Mouse (Mus musculus): ENCODE data around the gene Tbx1. TPM values are rescaled to one million over a fixed set of nuclear protein-coding genes. Genes with fewer than 3 reads are reported as not detected.

Gene Tbx1
- polyA plus RNA-seq (2017; shearing (Covaris generic)), result not detected

GRCm38 (mm10) chr16:18589804-18590790 lies at the start of gene Tbx1:
Gene Tbx1, minus strand, starts transcription at chr16:18590671.

GRCm38 (mm10) chr16:18629390-18630231 lies 39.1 kb upstream of the Tbx1 start, which contains the start of gene Sept5:
Gene Sept5, minus strand, starts transcription at chr16:18629954.

DNA sequence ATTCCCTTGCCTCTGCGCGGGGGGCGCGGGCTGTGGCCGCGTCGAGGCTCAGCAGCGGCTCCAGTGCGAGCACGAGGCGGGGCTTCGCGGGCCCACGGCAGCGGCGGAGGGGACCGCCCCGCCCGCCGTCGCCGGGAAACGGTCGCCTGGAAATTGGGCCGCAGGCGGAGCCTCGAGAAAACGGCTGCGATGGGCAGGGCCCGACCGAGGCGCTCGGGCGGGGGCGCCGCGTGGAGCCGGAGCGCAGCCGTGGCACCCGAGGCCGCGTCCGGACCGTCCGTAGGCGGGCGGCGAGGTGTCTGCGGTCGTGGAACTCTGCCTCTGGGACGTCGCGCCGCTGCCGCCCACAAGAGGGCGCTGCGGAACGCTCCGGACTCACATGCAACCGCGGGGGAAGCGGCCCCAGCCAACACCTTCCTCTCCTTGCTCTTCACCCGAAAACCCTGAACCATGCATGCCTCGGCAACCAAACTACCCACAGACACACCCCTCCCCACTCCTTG lies 36.0 kb upstream of the Tbx1 start, which contains the start of gene Gm49601:
TSS of gene Gm49601 (minus strand) at position 52 of the 503 bp plus-strand sequence.

DNA sequence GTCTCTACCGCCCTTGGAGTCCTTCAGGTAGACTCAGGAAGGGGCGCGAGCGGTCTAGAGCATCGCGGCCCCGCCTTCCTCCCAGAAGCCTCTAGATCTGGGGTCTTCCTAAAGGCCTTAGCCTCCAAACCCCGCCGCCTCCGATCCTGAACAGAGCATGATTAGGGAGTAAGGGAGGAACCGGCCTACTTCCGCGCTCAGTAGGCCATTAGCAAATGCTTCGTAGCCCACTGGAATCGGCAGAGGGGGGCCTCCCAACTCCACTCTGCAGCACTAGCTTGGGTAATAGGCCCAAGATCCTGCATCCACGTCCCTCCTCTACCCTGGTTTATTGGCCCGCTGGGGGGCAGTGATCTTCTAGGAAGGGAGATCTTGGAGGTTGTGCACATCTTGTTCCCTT lies 31.5 kb upstream of the Tbx1 start, which contains the start of gene Gp1bb:
TSS of gene Gp1bb (minus strand) at position 385 of the 400 bp plus-strand sequence.

Other genes starting within 250 kb of the Tbx1 start
- gene Tango2, start 242.6 kb downstream of the Tbx1 start, polyA plus RNA-seq (2017; shearing (Covaris generic)), result 29.3 TPM
- gene Arvcf, start 242.5 kb downstream of the Tbx1 start, polyA plus RNA-seq (2017; shearing (Covaris generic)), result 1.4 TPM
- 24.8 TPM for gene Txnrd2, start 164.3 kb downstream of the Tbx1 start, polyA plus RNA-seq (2017; shearing (Covaris generic))
- gene Comt, start 163.8 kb downstream of the Tbx1 start, polyA plus RNA-seq (2017; shearing (Covaris generic)), result 19.1 TPM
- 6.7 TPM for gene Gnb1l, start 92.0 kb downstream of the Tbx1 start, polyA plus RNA-seq (2017; shearing (Covaris generic))
- not detected for gene Rtl10, start 91.8 kb downstream of the Tbx1 start, polyA plus RNA-seq (2017; shearing (Covaris generic))
- not detected for gene Gp1bb, start 31.7 kb upstream of the Tbx1 start, polyA plus RNA-seq (2017; shearing (Covaris generic))
- gene Gm49601, start 35.8 kb upstream of the Tbx1 start, polyA plus RNA-seq (2017; shearing (Covaris generic)), result 0.89 TPM
- gene Sept5, start 39.3 kb upstream of the Tbx1 start, polyA plus RNA-seq (2017; shearing (Covaris generic)), result 0.46 TPM
- gene Cldn5, start 186.2 kb upstream of the Tbx1 start, polyA plus RNA-seq (2017; shearing (Covaris generic)), result not detected
- gene Ufd1, start 221.1 kb upstream of the Tbx1 start, polyA plus RNA-seq (2017; shearing (Covaris generic)), result 110 TPM
- 2.9 TPM for gene Cdc45, start 221.3 kb upstream of the Tbx1 start, polyA plus RNA-seq (2017; shearing (Covaris generic))
- gene 2510002D24Rik, start 245.9 kb upstream of the Tbx1 start, polyA plus RNA-seq (2017; shearing (Covaris generic)), result 62.3 TPM
- gene Gm28539, start 245.9 kb upstream of the Tbx1 start, polyA plus RNA-seq (2017; shearing (Covaris generic)), result 1.4 TPM